Mouse (Mus musculus): Measurements from ENCODE around the gene Myrfl.

DNA sequence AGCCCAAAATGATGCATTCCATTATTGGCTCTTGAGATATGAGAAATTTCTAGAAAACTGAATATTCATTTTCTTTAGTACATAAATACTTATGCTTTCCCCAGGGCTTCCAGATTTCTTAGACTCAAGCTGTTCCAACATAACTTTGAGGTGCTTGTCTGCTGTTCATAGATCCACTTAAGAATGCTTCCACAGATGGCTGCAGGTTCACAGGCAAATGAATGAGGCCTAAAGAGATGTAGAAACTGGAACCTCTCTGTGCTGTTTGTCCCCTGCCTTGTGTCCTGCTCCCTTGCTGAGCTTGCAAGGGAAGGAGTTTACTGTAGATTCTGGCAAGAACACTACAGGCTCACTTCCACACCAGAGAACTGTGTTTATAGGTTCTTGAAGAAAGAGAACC is 108.3 kb downstream of the Myrfl start:
- TF ChIP-seq POLR2A (IDR thresholded peaks at IDR 0.05; ENCODE audit: low read depth, low read length) = no peak
- TF ChIP-seq CTCF (IDR thresholded peaks at IDR 0.05; ENCODE audit: extremely low read depth, insufficient read length, insufficient replicate concordance, low read depth, low read length) = no peak

All from small intestine, adult 2 months (tissue).